ENCODE assay signal across 18 mouse cellular contexts in genomic region chr8:83654725-83655124, GRCm38 (mm10).
"Had no signal": no experiment of that assay in that cellular context is flagged by ENCODE, and none has a peak within 500 bp of the region (broad histone marks: within the 10 kb centered on the region; RNA-seq: fewer than 3 reads in every experiment).

No protein-coding gene starts in this region.

- ATAC-seq: liver, embryonic 12.5 days; midbrain, embryonic 16.5 days had no signal

- DNase-seq: lung, adult 18-20 months; lung, postnatal 10 days; lung, postnatal 4 days; midbrain, embryonic 14.5 days; retina, postnatal 1 day; right cerebral cortex, adult 18-20 months; right cerebral cortex, postnatal 25 days; right cerebral cortex, postnatal 4 days; spleen, adult 18-20 months; thymus, adult 18-20 months; thymus, postnatal 14 days; thymus, postnatal 36 days had no signal

- H3K27ac ChIP-seq: midbrain, embryonic 10.5 days; midbrain, embryonic 12.5 days; neural tube, embryonic 13.5 days; neural tube, embryonic 15.5 days had no signal

- H3K36me3 ChIP-seq: neural tube, embryonic 13.5 days; neural tube, embryonic 15.5 days had no signal

- H3K4me3 ChIP-seq: liver, embryonic 12.5 days; neural tube, embryonic 13.5 days; neural tube, embryonic 15.5 days had no signal

- H3K9me3 ChIP-seq: midbrain, embryonic 12.5 days; neural tube, embryonic 13.5 days; neural tube, embryonic 15.5 days had no signal

- H3K27me3 ChIP-seq: liver, embryonic 12.5 days; midbrain, embryonic 12.5 days; neural tube, embryonic 13.5 days; neural tube, embryonic 15.5 days had no signal

- H3K9ac ChIP-seq: liver, embryonic 12.5 days; midbrain, embryonic 12.5 days; neural tube, embryonic 13.5 days; neural tube, embryonic 15.5 days had no signal
